Mouse (Mus musculus) urinary bladder, postnatal 10 days (tissue): ENCODE measurements around the gene Hist1h3g.

Experiments
- DNase-seq: peaks from one replicate; pipeline ENCODE4 v3.0.0; 2022; ENCODE audit warnings: low spot score

Hist1h3g gene

GRCm38 (mm10) chr13:23581408-23582218 is 46.4 kb downstream of the Hist1h3g start, which contains the start of gene Hist1h4d:
Gene Hist1h4d, plus strand, starts transcription at chr13:23581598.
- DNase-seq, result peak; percentile 79

DNA sequence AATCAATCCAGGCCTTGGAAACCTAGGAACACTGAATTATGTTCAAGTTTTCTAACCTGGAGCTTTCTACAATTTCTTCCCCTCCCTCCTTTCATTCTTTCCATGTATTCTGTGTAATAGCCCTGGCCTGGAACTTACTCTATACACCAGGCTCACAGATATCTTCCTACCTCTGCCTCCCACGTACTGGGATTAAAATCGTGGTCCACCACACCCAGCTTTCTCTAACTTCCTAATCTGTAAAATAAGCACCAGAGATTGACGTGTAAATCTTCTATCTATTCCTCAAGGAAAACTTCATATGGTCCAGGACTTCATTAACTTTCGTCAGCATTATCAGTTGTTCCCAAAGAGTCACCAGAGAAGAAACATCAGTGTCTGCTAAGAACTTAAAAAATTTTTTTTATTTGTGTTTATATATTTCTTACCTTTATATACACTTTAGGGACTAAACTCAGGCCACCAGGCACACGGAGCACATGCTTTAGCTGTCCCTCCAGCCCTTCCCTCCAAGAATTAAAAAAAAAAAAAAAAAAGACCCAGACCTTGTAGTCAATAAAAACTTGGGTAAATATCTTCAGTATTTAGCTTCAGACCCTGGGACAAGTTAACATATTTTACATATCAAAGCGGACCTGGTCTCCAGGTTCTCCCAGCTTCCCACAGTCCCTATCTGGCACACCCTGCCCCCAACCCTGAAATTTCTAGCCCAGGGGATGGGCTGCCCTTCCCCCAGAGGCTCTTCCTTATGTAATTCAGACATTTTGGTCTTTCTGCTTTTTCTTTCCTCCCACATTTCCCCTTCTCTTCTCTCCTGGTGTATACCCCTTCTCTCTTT is 47.2 kb downstream of the Hist1h3g start:
- no peak for DNase-seq

DNA sequence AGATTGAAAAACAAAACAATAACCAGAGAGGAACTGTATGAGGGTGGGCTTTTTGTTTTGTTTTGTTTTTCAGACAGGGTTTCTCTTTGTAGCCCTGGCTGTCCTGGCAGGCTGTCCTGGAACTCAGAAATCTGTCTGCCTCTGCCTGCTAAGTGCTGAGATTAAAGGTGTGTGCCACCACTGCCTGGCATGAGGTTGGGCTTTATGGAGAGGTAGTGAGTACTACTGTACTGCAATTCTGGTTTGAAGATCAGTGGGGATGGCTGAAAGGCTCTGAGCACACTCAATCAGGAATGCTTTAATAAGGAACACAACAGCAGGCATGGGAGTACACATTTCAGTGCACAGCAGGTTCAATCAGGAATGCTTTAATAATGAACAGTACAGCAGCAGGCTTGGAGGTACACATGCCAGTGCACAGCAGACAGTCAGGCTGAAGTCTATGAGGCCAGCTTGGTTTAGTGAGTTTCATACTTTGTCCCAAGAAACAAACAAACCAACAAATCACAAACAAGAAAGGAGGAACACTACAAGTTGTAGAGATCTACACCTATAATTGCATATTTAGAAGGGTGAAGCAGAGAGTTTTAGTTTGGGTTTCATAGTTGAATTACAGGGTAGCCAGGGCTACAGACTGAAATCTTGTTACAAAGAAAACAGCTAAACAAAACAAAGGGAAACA is 48.3 kb downstream of the Hist1h3g start:
- DNase-seq, result no peak

- no peak for DNase-seq
Observed at GRCm38 (mm10) chr13:23584331-23584730, 49.1 kb downstream of the Hist1h3g start.

GRCm38 (mm10) chr13:23585029-23585441 is 49.8 kb downstream of the Hist1h3g start:
- DNase-seq, result peak; percentile 20
